Mouse (Mus musculus): Measurements from ENCODE around the gene Pex10. TPM values are rescaled to one million over a fixed set of nuclear protein-coding genes. Genes with fewer than 3 reads are reported as not detected.

The Pex10 gene
- polyA plus RNA-seq (2016; fragmentation: Nextera tagmentation; extraction: Ambion mirVana) = 10.3 TPM in 2 replicates

DNA sequence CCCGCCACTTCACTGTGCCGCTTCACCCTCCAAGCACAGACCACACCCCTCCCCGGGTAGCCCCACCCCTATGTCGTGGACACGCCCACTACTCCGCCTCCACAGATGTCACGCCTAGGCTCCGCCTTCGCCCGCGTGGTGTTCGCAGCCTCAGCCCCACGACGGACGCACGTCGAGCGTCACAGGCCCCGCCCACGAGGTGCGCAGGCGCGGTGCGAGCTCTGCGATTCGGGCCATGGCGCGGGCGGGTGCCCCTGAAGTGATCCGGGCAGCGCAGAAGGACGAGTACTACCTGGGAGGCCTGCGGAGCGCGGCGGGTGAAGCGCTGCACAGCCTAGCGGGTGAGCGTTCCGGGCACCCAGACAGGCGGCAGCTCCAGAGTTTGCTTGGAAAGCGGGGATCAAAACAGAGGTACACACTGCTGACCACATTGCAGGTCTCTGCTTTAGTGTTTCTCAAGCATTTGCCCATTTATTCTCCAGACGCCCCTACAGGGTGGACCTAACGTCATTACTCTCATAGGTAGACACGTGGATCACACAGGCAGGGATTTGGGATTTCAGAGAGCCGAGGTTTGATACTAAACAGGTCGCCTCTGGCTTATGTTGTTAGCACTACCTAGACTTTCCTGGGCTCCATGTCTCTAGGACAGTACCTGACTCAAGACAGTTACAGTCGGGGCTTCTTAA, at the start of gene Pex10:
TSS of gene Pex10 (plus strand) at position 183 of the 689 bp plus-strand sequence.
- ATAC-seq = peak; percentile 92
- peaks cover 47% of the 10 kb centered on the region for H3K4me1 ChIP-seq
- WGBS (ENCODE audit: insufficient replicate concordance) = under 1% methylated on average over 48 of the region's 48 CpGs

DNA sequence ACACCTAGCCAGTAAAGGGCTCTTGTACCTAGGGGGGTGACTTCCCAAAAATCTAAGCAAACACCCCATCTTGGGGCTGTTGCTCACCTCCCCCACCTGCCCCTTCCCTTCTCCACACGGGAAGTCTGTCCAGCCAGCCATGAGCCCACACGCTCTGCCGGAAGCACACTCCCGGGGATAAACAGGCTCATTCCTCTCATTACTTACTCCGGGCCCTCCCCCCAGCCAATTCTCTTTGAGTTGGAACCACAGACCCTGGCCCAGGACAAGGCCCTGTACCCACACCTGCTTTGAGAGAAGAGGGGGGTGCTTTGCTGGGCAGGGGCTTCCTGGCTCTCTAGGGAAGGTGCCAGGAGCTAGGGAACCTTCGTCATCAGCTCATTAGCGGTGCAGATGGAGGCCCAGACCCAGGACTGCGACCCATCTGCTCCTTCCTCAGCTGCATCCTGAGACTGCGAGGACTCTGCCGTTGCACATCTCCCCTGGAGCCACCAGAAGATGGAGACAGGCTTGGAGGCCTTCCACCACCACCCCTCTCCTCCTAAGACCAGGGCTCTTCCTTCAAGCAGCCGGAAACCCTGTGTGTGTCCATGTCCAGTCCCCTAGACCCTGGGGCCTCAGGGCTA, 49.5 kb upstream of the Pex10 start:
- no peak for ATAC-seq
- peaks cover 76% of the 10 kb centered on the region for H3K27me3 ChIP-seq (replicated peaks)
- H3K9ac ChIP-seq = no peak overlapping the region
- no peaks in the 10 kb centered on the region for H3K36me3 ChIP-seq
- H3K9me3 ChIP-seq (replicated peaks) = no peaks in the 10 kb centered on the region
- H3K4me3 ChIP-seq = no peak overlapping the region
- H3K27ac ChIP-seq = no peak overlapping the region
- WGBS (ENCODE audit: insufficient replicate concordance) = 51% methylated on average over 11 of the region's 11 CpGs
- H3K4me2 ChIP-seq = no peak overlapping the region
- H3K4me1 ChIP-seq = peaks cover 14% of the 10 kb centered on the region; the same call in 1 of the 2 replicates

More for the DNA sequence above, at the start of gene Pex10:
- H3K4me2 ChIP-seq = peak within 1 kb of the TSS; percentile 81
- peak within 1 kb of the TSS; percentile 87 for H3K27ac ChIP-seq
- H3K36me3 ChIP-seq = peaks cover 42% of the 10 kb centered on the region
- no peaks in the 10 kb centered on the region for H3K9me3 ChIP-seq (replicated peaks)
- H3K4me3 ChIP-seq = peak within 1 kb of the TSS; percentile 66
- peak within 1 kb of the TSS; percentile 83 for H3K9ac ChIP-seq
- H3K27me3 ChIP-seq (replicated peaks) = peaks cover 14% of the 10 kb centered on the region

DNA sequence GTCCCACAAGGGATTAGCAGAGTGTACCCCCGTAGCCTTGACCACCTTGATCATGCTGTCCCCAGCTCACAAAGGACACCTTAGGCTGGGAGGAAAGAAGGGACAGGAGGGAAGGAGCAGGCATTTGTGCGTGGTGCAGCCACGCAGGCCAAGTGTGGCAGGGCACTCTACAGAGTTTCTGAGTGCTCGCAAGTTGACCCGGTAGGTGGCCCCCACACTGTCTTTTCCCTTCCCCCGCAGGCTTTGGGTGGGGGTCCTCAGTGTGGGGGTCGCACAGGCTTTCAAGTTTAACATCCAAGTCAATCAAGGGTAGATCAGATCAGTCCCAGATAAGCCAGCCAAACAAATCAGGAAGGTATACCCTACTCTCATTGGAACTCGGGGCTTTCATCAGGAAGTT, 48.8 kb upstream of the Pex10 start:
- peaks cover 79% of the 10 kb centered on the region for H3K27me3 ChIP-seq (replicated peaks)
- WGBS (ENCODE audit: insufficient replicate concordance) = 53% methylated on average over 8 of the region's 8 CpGs
- ATAC-seq = no peak

DNA sequence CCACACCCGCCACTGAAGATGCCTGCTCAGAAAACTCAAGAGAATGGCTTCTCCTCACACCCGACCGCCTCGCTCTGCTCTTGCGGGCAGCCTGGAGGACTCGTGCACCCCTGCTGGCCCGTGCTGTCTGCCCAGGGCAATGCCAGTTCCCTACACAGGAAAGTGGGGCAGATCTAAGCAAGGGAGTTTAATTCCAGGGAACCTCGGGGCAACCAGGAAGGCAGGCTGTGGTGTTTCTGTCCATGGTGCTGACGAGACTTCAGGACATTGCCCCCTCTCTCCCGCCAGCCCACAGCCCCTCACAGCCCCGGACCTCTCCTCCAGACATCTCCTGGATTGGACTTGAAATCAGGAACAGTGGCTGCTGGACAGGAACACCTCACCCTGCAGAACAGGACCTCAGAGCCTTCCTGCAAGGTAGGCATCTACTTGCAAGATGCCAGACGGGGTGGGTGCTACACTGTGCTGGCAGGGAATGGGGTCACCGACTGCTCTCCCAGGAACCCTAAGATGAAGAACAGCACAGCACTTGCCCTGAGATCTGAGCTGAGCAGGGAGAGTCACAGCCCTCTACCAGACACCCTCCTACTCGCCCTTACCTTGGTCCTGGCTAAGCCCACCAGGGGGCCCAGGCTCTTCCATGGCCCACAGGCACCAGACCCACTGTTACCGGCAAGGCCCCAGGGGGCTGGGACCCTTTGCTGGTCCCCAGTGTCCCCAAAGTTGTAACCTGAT, 48.0 kb upstream of the Pex10 start:
- H3K36me3 ChIP-seq = no peaks in the 10 kb centered on the region
- H3K4me2 ChIP-seq = no peak overlapping the region
- no peak overlapping the region for H3K4me3 ChIP-seq
- H3K4me1 ChIP-seq = peaks cover 14% of the 10 kb centered on the region; the same call in 1 of the 2 replicates
- H3K9ac ChIP-seq = no peak overlapping the region
- ATAC-seq = no peak
- WGBS (ENCODE audit: insufficient replicate concordance) = 6% methylated on average over 15 of the region's 15 CpGs
- no peaks in the 10 kb centered on the region for H3K9me3 ChIP-seq (replicated peaks)
- H3K27me3 ChIP-seq (replicated peaks) = peaks cover 73% of the 10 kb centered on the region
- no peak overlapping the region for H3K27ac ChIP-seq

More for the DNA sequence above, 48.8 kb upstream of the Pex10 start:
- no peak overlapping the region for H3K4me3 ChIP-seq
- H3K27ac ChIP-seq = no peak overlapping the region
- H3K9ac ChIP-seq = no peak overlapping the region
- no peaks in the 10 kb centered on the region for H3K9me3 ChIP-seq (replicated peaks)
- H3K36me3 ChIP-seq = no peaks in the 10 kb centered on the region
- H3K4me1 ChIP-seq = peaks cover 14% of the 10 kb centered on the region; the same call in 1 of the 2 replicates
- H3K4me2 ChIP-seq = no peak overlapping the region

DNA sequence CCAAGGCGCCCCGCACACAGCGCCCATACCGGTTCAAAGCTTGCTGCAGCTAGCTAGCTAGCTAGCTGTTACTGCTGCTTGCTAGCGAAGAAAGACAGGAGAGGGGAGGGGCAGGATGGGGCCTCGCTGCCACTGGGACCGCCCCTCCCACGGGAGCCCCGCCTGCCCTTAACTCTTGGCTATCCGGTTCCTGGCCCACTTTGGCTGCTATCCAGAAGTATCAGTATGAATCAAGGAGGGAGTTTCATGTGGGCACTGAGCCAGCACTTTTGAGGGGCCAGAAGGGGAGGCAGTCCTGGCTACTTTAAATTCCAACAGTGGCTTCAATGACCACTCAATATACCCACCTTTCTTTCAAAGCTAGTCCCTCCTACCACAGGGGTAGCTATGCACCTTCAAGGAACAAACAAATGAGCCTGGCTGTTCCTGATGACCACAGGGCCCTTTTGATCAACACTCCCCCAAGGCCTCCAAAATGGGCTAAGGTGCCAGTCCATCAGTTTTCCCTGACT, 47.4 kb upstream of the Pex10 start:
- no peak for ATAC-seq
- Histone ChIP-seq H3K4me3 (no peak overlapping the region), H3K27me3 (replicated peaks) (peaks cover 72% of the 10 kb centered on the region), H3K27ac (no peak overlapping the region), H3K36me3 (no peaks in the 10 kb centered on the region), H3K9me3 (replicated peaks) (no peaks in the 10 kb centered on the region), H3K9ac (no peak overlapping the region), H3K4me1 (peaks cover 14% of the 10 kb centered on the region; the same call in 1 of the 2 replicates), H3K4me2 (no peak overlapping the region)
- WGBS (ENCODE audit: insufficient replicate concordance) = 2% methylated on average over 10 of the region's 10 CpGs

DNA sequence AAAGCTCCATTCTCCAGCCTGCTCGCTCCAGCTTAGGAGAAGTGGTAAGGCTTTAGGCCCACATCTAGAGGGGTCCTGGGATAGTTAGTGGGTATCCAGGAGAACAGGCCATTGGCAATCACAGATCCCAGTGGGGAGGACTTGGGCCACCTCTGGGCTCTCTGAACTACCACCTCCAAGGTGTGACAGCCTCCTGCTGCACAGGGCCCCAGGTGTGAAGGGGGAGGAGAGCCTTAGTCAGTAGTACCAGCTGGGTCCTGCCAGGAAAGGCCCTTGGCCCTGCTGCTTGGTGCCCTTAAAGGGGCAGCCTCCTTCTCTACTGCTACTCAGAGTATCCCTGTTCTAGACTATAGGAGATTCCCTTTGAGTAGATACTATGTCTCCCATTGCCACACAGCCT, 46.7 kb upstream of the Pex10 start:
- H3K9me3 ChIP-seq (replicated peaks) = no peaks in the 10 kb centered on the region
- H3K27me3 ChIP-seq (replicated peaks) = peaks cover 72% of the 10 kb centered on the region
- H3K4me2 ChIP-seq = no peak overlapping the region
- H3K9ac ChIP-seq = no peak overlapping the region
- 40% methylated on average over 1 of the region's 1 CpGs for WGBS (ENCODE audit: insufficient replicate concordance)
- ATAC-seq = no peak
- no peak overlapping the region for H3K4me3 ChIP-seq
- H3K27ac ChIP-seq = no peak overlapping the region
- H3K36me3 ChIP-seq = no peaks in the 10 kb centered on the region
- H3K4me1 ChIP-seq = peaks cover 14% of the 10 kb centered on the region; the same call in 1 of the 2 replicates

DNA sequence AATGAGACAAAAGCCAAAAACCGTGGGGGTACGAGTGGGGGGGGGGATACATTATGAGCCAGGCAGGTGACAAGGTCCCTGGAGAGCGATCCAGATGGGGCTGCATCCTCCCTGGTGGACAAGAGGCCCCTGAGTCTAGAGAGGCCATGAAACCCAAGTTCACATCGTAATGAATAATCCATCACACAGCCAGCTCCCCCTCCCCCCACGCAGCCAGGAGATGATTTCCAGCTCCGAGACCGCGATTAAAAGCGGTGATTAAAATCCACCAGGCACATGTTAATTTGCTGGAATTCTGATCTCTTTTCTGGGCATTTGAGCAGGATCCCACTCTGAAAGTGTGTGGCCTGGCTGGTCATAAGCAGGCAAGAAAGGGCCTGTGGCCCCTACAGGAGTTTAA, 46.0 kb upstream of the Pex10 start:
- H3K4me1 ChIP-seq = peaks cover 12% of the 10 kb centered on the region; the same call in 1 of the 2 replicates
- H3K9ac ChIP-seq = no peak overlapping the region
- no peaks in the 10 kb centered on the region for H3K36me3 ChIP-seq
- no peak overlapping the region for H3K4me3 ChIP-seq
- no peaks in the 10 kb centered on the region for H3K9me3 ChIP-seq (replicated peaks)
- 65% methylated on average over 9 of the region's 9 CpGs for WGBS (ENCODE audit: insufficient replicate concordance)
- H3K27me3 ChIP-seq (replicated peaks) = peaks cover 67% of the 10 kb centered on the region
- no peak overlapping the region for H3K4me2 ChIP-seq
- no peak for ATAC-seq
- H3K27ac ChIP-seq = no peak overlapping the region

DNA sequence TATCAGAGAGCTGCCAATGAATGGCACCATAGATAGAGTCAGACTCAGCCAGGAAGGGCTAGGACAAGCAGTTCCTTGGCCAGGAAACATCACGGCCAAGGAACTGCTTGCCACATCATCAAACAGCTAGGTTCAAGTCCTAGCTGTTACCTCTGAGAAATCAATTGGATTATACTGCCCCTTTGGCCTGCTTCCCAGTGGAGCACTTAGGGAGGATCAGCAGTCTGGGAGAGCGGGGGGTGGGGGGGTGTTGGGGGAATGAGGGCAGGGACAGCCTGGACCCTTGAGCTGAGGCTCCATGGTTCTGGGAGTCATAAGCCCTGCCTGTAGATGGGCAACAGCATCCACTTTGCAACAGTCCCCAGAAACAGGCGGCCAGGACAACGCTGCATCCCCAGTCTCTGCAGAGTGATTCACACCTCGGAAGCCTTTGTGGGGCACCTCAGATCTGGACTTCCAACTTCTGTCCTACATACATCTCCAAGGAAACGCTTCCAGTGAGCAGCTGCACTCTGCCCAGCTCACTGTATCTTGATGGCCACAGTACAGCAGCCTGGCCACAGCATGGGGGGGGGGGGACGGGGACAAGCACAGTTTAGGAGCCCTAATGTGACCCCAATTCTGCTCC, 44.5 kb upstream of the Pex10 start:
- Histone ChIP-seq H3K4me2 (no peak overlapping the region), H3K4me3 (no peak overlapping the region), H3K9me3 (replicated peaks) (no peaks in the 10 kb centered on the region), H3K27ac (no peak overlapping the region), H3K4me1 (peaks cover 8% of the 10 kb centered on the region; the same call in 1 of the 2 replicates), H3K27me3 (replicated peaks) (peaks cover 51% of the 10 kb centered on the region), H3K36me3 (no peaks in the 10 kb centered on the region), H3K9ac (no peak overlapping the region)
- no peak for ATAC-seq
- WGBS (ENCODE audit: insufficient replicate concordance) = 56% methylated on average over 7 of the region's 7 CpGs

DNA sequence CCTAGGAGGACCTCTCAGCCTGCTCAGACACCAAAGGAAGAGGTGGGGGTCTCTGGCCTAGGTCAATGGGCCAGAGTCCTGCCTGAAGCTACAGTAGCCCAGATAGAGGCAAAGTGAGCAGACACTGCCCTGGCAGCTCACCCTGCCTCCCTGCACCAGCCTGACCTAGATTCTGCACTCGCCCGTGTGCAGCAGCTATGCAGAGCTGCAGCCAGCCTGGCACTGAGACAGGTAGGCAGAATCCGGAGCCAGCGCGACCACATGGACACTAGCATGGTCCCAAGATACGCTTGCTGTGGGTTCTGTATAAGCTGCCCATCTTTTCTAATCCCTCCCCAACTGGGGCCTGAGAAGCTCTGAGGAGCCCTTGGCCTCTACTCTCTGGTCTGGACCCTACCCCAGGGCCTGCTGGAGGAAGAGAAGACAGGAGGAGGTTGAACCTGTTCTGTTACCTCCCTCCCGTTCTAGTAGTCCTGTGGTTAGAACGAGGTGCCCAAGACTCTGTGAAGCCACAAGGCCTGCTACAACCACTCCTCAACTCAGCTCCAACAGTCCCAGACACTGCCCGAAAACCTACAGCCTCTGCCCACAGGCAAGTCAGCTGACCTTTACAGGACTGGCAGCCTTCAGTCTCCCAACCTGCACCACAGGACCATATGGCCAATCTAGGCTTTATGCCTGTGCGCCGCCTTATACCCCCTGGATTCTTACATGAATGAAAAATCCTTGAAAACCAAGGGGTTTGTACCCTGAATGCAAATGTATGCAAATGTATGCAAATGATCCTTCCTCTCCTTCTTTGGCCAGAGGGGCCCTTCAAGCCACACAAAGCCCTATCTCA, 42.4 kb upstream of the Pex10 start:
- Histone ChIP-seq H3K4me3 (no peak overlapping the region), H3K27me3 (replicated peaks) (peaks cover 31% of the 10 kb centered on the region), H3K9ac (no peak overlapping the region), H3K36me3 (no peaks in the 10 kb centered on the region), H3K27ac (no peak overlapping the region), H3K9me3 (replicated peaks) (no peaks in the 10 kb centered on the region), H3K4me2 (no peak overlapping the region), H3K4me1 (0 out of 2 replicates have a peak, but pooled peaks cover under 1% of the 10 kb centered on the region)
- 62% methylated on average over 11 of the region's 11 CpGs for WGBS (ENCODE audit: insufficient replicate concordance)
- ATAC-seq = no peak

DNA sequence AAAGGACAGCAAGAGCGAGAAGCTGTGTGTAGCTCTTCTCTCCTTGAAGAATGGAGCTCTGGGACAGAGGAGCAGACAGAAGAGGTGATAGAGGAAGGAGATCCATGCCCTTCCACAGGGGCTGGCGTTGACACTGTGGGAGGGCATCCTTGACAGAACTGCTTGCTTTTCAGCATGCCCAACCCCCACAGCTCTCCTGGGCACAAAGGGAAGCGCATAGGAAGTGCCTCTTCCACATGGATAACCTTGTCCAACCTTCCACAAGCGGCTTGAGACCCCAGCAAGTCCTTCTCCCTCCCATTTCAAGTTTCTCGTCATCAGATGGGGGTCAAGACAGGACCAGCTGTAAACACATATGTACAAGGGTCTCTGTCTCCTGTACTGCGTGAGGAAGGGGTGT, 33.7 kb upstream of the Pex10 start:
- ATAC-seq = no peak
- Histone ChIP-seq H3K4me2 (no peak overlapping the region), H3K36me3 (no peaks in the 10 kb centered on the region), H3K27ac (no peak overlapping the region), H3K9ac (no peak overlapping the region), H3K27me3 (replicated peaks) (peaks cover 77% of the 10 kb centered on the region), H3K9me3 (replicated peaks) (no peaks in the 10 kb centered on the region), H3K4me3 (no peak overlapping the region), H3K4me1 (no peaks in the 10 kb centered on the region)
- 23% methylated on average over 6 of the region's 6 CpGs for WGBS (ENCODE audit: insufficient replicate concordance)

DNA sequence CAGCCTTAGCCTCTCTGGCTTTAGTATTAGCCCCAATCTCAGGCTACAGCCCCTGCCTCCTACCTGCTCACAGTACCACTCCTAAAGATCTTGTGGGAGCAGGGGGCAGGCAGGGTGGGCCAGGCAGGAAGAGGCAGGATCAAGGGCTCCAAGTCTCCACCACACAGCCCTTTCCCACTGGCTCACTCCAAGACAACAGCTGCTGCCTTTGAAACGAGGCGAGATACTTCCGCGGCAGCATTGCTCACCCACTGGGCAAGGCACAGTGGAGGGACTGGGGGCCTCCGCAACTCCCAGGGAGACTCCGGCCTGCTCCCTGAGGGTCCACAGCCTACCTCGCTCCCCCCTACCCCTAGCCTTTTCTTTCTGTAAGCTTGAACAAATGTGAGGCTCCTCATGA, 32.6 kb upstream of the Pex10 start:
- no peak overlapping the region for H3K4me3 ChIP-seq
- H3K36me3 ChIP-seq = no peaks in the 10 kb centered on the region
- no peak for ATAC-seq
- 20% methylated on average over 7 of the region's 7 CpGs for WGBS (ENCODE audit: insufficient replicate concordance)
- H3K27me3 ChIP-seq (replicated peaks) = peaks cover 81% of the 10 kb centered on the region
- H3K9me3 ChIP-seq (replicated peaks) = no peaks in the 10 kb centered on the region
- no peak overlapping the region for H3K27ac ChIP-seq
- no peak overlapping the region for H3K4me2 ChIP-seq
- H3K4me1 ChIP-seq = no peaks in the 10 kb centered on the region
- no peak overlapping the region for H3K9ac ChIP-seq
